Comparison of ENCODE assay signal across 8 mouse cellular contexts in the genomic region with DNA sequence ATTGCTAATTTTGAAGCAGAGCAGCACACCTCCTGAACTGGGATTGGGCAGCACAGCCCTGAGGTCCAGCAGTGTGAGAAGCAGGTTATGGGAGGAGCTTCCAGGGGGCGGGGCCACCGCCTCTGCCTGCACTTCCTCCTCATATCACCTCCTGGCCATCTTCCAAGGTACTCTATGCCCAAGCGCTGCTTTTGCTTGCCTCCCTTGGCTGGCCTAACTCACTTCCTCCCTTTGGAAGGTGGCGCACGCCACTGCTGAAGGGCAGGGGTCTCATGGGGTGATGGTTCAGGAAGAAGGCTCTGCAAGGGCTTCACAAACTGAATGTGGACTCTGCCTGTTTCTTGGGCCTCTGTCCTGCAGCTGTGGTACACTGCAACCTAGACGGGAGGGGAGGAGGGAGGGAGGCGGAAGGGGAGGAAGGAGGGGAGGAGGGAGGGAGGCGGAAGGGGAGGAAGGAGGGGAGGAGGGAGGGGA. TPM values are rescaled to one million over a fixed set of nuclear protein-coding genes. Genes with fewer than 3 reads are reported as not detected.
DNase-seq lines count a peak whose midpoint lies in the region; ATAC-seq and TF ChIP-seq lines count a peak whose summit lies in the region.

No protein-coding gene starts in this region.

- WGBS in thymus, adult 2 months = under 1% methylated on average over 5 of the region's 8 CpGs
- 7% methylated on average over 5 of the region's 8 CpGs for WGBS in forebrain, embryonic 15.5 days
- WGBS in lung, embryonic 16.5 days = 1% methylated on average over 5 of the region's 8 CpGs

- TF ChIP-seq POLR2A in thymus, adult 2 months (IDR thresholded peaks at IDR 0.05; ENCODE audit: control insufficient read depth, extremely low read depth, insufficient read depth, low read length, poor library complexity) = no peak

- no peak overlapping the region for H3K4me3 ChIP-seq in thymus, adult 2 months (ENCODE audit: control insufficient read depth, insufficient read depth, low read length)
- no peak overlapping the region for H3K4me3 ChIP-seq in forebrain, embryonic 15.5 days
- H3K4me3 ChIP-seq in lung, embryonic 16.5 days (ENCODE audit: low read length) = peak overlapping the region; percentile 27; the same call in 1 of the 2 replicates

- no peak for TF ChIP-seq CTCF in thymus, adult 2 months (IDR thresholded peaks at IDR 0.05; ENCODE audit: borderline replicate concordance, control insufficient read depth, extremely low read depth, insufficient read depth, low read length, poor library complexity)

- DNase-seq in thymus, adult 2 months = peak; percentile 6
- no peak for DNase-seq in thymus, postnatal 25 days
- DNase-seq in kidney, adult 8-10 months = peak; percentile 69 to 78
- DNase-seq in skeletal muscle tissue, adult 2 months (ENCODE audit: low read depth, low spot score) = peak; percentile 4
- no peak for DNase-seq in layer of hippocampus, postnatal 10 days (ENCODE audit: low spot score in 2 of 2)
- no peak for DNase-seq in right cerebral cortex, adult 2 months (ENCODE audit: low spot score in 2 of 2)

- ATAC-seq in forebrain, embryonic 15.5 days (replicated peaks) = 0 out of 2 replicates have a peak, but pooled peaks have one; percentile 26
- peak; percentile 84 for ATAC-seq in lung, embryonic 16.5 days (ENCODE audit: low read depth)

- H3K27ac ChIP-seq in thymus, adult 2 months (ENCODE audit: control insufficient read depth, insufficient read depth, low read length) = no peak overlapping the region
- H3K27ac ChIP-seq in forebrain, embryonic 15.5 days (replicated peaks) = no peak overlapping the region
- H3K27ac ChIP-seq in lung, embryonic 16.5 days (ENCODE audit: low read length) = peak overlapping the region; percentile 46; the same call in 1 of the 2 replicates

- H3K4me2 ChIP-seq in forebrain, embryonic 15.5 days (replicated peaks) = peak overlapping the region; percentile 24
- H3K4me2 ChIP-seq in lung, embryonic 16.5 days (ENCODE audit: low read depth, low read length) = peak overlapping the region; percentile 50

- H3K36me3 ChIP-seq in thymus, adult 2 months (ENCODE audit: control insufficient read depth, insufficient read depth, low read length) = no peaks in the 10 kb centered on the region
- no peaks in the 10 kb centered on the region for H3K36me3 ChIP-seq in forebrain, embryonic 15.5 days
- H3K36me3 ChIP-seq in lung, embryonic 16.5 days (ENCODE audit: control insufficient read depth, insufficient read depth, low read length) = no peaks in the 10 kb centered on the region

- peaks cover 6% of the 10 kb centered on the region for H3K27me3 ChIP-seq in thymus, adult 2 months (ENCODE audit: control insufficient read depth, insufficient read depth, low read length)
- no peaks in the 10 kb centered on the region for H3K27me3 ChIP-seq in forebrain, embryonic 15.5 days
- peaks cover 8% of the 10 kb centered on the region for H3K27me3 ChIP-seq in lung, embryonic 16.5 days (ENCODE audit: control insufficient read depth, insufficient read depth, low read depth, low read length)

- H3K9me3 ChIP-seq in forebrain, embryonic 15.5 days = no peaks in the 10 kb centered on the region
- H3K9me3 ChIP-seq in lung, embryonic 16.5 days (ENCODE audit: control insufficient read depth, low read length) = no peaks in the 10 kb centered on the region

- H3K9ac ChIP-seq in forebrain, embryonic 15.5 days (replicated peaks) = no peak overlapping the region
- no peak overlapping the region for H3K9ac ChIP-seq in lung, embryonic 16.5 days (ENCODE audit: low read length)

- 0 out of 2 replicates have a peak, but pooled peaks cover 4% of the 10 kb centered on the region for H3K4me1 ChIP-seq in thymus, adult 2 months (replicated peaks; ENCODE audit: control insufficient read depth, insufficient read depth, low read length)
- peaks cover 27% of the 10 kb centered on the region for H3K4me1 ChIP-seq in forebrain, embryonic 15.5 days
- peaks cover 26% of the 10 kb centered on the region for H3K4me1 ChIP-seq in lung, embryonic 16.5 days (replicated peaks; ENCODE audit: control insufficient read depth, insufficient read depth, low read length)

RNA-seq across cellular contexts. Expression of a gene that starts 1.4 kb away (rescaled TPM):
- not detected in 2 replicates for polyA plus RNA-seq in thymus, adult 2 months (2012; rRNA removed)
- 6.5 and 7.6 TPM in 2 replicates for polyA plus RNA-seq in forebrain, embryonic 15.5 days (2015; fragmentation: Nextera tagmentation; extraction: Ambion mirVana)
- polyA plus RNA-seq in lung, embryonic 16.5 days (2015; fragmentation: Nextera tagmentation; extraction: Ambion mirVana) = 1.1 and 1.9 TPM in 2 replicates
- total RNA-seq in layer of hippocampus, postnatal 10 days (2021) = under 1 TPM; 0.85 to 0.94 TPM

RNA-seq across cellular contexts. Expression of a gene that starts 21.0 kb away (rescaled TPM):
- 0.23 and 0.31 TPM in 2 replicates for polyA plus RNA-seq in thymus, adult 2 months (2012; rRNA removed)
- polyA plus RNA-seq in forebrain, embryonic 15.5 days (2015; fragmentation: Nextera tagmentation; extraction: Ambion mirVana) = 12.5 and 12.6 TPM in 2 replicates
- polyA plus RNA-seq in lung, embryonic 16.5 days (2015; fragmentation: Nextera tagmentation; extraction: Ambion mirVana) = 5.9 and 6.6 TPM in 2 replicates
- total RNA-seq in layer of hippocampus, postnatal 10 days (2021) = 10 to 100 TPM; 13.3 to 13.4 TPM

RNA-seq across cellular contexts. Expression of a gene that starts 33.1 kb away (rescaled TPM):
- 0.37 and 0.44 TPM in 2 replicates for polyA plus RNA-seq in thymus, adult 2 months (2012; rRNA removed)
- polyA plus RNA-seq in forebrain, embryonic 15.5 days (2015; fragmentation: Nextera tagmentation; extraction: Ambion mirVana) = 0.05 TPM in 1 of 2 replicates, not detected in the other
- polyA plus RNA-seq in lung, embryonic 16.5 days (2015; fragmentation: Nextera tagmentation; extraction: Ambion mirVana) = 0.18 TPM in 1 of 2 replicates, not detected in the other
- under 1 TPM in 1 of 2 experiments, not detected in 1; 0.09 TPM for total RNA-seq in layer of hippocampus, postnatal 10 days (2021)

RNA-seq across cellular contexts. Expression of a gene that starts 40.8 kb away (rescaled TPM):
- 95.0 and 106 TPM in 2 replicates for polyA plus RNA-seq in thymus, adult 2 months (2012; rRNA removed)
- polyA plus RNA-seq in forebrain, embryonic 15.5 days (2015; fragmentation: Nextera tagmentation; extraction: Ambion mirVana) = 99.6 and 101 TPM in 2 replicates
- 76.6 and 82.8 TPM in 2 replicates for polyA plus RNA-seq in lung, embryonic 16.5 days (2015; fragmentation: Nextera tagmentation; extraction: Ambion mirVana)
- 100 to 1,000 TPM; 102 to 105 TPM for total RNA-seq in layer of hippocampus, postnatal 10 days (2021)

Comparison
In these comparisons a context has a peak if more than half of its experiments do, and no peak if none do; other contexts are left out.
1. DNase-seq: peak in thymus, adult 2 months (single experiment), kidney, adult 8-10 months (2 of 2) and skeletal muscle tissue, adult 2 months (single experiment); none in thymus, postnatal 25 days (single experiment), layer of hippocampus, postnatal 10 days (0 of 2) and right cerebral cortex, adult 2 months (0 of 2).